Mouse (Mus musculus): ENCODE measurements at regions not wholly inside any gene's neighbourhood (a gene's known extent, or its start where the extent isn't known, plus 50 kb on each side); places are given as distances from the start of the nearest gene placed in this dataset.

DNA sequence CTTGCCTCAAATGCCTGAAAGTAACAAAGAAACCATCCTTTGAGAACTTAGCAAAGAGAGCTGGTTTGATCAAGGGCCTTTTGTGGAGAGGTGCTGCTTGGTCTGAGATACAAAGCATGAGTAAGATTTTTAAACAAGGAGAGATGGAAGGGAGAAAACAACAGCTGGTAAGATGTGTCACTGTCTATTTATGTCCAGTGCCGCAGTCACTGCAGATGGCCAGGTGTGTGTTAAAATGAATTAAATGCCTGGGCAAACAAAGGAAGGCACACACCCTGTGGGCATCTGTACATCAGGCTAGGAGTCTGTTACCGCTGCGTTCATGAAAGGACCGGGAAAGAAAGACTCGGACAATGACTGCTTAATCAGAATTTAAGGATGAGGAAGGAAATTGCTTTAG lies 68.2 kb upstream of the Gm10985 start:
- TF ChIP-seq POLR2A (IDR thresholded peaks at IDR 0.05; ENCODE audit: insufficient read length, low read depth) (no peak), E2F4 (IDR thresholded peaks at IDR 0.05; ENCODE audit: insufficient read depth) (no peak), USF1 (IDR thresholded peaks at IDR 0.05; ENCODE audit: low read depth) (no peak)

Measured in myocyte (in vitro differentiated cells).